Mouse (Mus musculus) bone marrow macrophage, adult 2 months (primary cell): ENCODE results near the gene Slc4a1ap. TPM values are rescaled to one million over a fixed set of nuclear protein-coding genes. Genes with fewer than 3 reads are reported as not detected.

ENCODE experiments used
- H3K27ac ChIP-seq: 2 replicates; pipeline ENCODE4 v1.5.1; 2012; ENCODE audit warnings: low read depth, low read length; ENCODE audit not compliant: insufficient read depth
- H3K4me1 ChIP-seq: 2 replicates; pipeline ENCODE4 v1.6.1; 2012; ENCODE audit warnings: low read length; ENCODE audit not compliant: control insufficient read depth, insufficient read depth
- H3K4me3 ChIP-seq: 2 replicates; pipeline ENCODE4 v1.5.1; 2012; ENCODE audit warnings: mild to moderate bottlenecking, low read length, moderate library complexity; ENCODE audit not compliant: insufficient read depth
- CTCF ChIP-seq: IDR thresholded peaks from 2 replicates; pipeline ENCODE4 v1.5.1; 2012; ENCODE audit warnings: low read depth, mild to moderate bottlenecking, low read length, moderate library complexity
- POLR2A ChIP-seq: IDR thresholded peaks from 2 replicates; pipeline ENCODE4 v1.6.1; 2012; ENCODE audit warnings: mild to moderate bottlenecking, low read depth, low read length, borderline replicate concordance
- polyA plus RNA-seq: library from polyadenylated mRNA; stranded (reverse); fragments of >200 nt; gene quantifications from 2 replicates; pipeline ENCODE4 v1.2.4, GENCODE M21; 2012; ENCODE audit not compliant: missing spikeins, insufficient read depth, insufficient read length

The Slc4a1ap gene
- polyA plus RNA-seq, 1 experiment, result 37.2 TPM

DNA sequence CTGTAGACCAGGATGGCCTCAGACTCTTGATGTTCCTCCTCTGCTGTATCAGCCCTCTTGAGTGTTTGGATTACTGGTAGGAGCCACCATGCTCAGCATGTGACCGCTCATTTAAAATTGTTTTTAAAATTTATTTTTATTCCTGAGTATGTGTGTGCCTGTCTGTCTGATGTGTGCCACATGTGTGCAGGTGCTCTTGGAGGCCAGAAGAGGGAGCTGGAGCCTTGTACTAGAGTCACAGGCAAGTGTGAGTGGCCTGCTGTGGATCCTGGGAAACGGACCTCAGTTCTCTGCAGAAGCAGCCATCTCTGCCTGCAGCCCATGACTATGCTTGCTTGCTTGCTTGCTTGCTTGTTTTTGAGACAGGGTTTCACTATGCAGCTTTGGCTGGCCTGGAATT lies 72.4 kb downstream of the Slc4a1ap start:
- Histone ChIP-seq H3K4me1 (peaks cover 25% of the 10 kb centered on the region), H3K4me3 (no peak overlapping the region), H3K27ac (no peak overlapping the region)
- TF ChIP-seq CTCF, result no peak
- TF ChIP-seq POLR2A, result no peak

- Histone ChIP-seq H3K27ac (no peak overlapping the region), H3K4me3 (no peak overlapping the region), H3K4me1 (peaks cover 36% of the 10 kb centered on the region)
- TF ChIP-seq POLR2A, result no peak
- no peak for TF ChIP-seq CTCF
These were observed 74.4 kb downstream of the Slc4a1ap start for GRCm38 (mm10) chr5:31601162-31601722.

GRCm38 (mm10) chr5:31602377-31602776 lies 75.6 kb downstream of the Slc4a1ap start:
- peaks cover 32% of the 10 kb centered on the region for H3K4me1 ChIP-seq
- no peak for TF ChIP-seq CTCF
- no peak for TF ChIP-seq POLR2A
- H3K27ac ChIP-seq, result peak overlapping the region; percentile 63
- H3K4me3 ChIP-seq, result no peak overlapping the region

DNA sequence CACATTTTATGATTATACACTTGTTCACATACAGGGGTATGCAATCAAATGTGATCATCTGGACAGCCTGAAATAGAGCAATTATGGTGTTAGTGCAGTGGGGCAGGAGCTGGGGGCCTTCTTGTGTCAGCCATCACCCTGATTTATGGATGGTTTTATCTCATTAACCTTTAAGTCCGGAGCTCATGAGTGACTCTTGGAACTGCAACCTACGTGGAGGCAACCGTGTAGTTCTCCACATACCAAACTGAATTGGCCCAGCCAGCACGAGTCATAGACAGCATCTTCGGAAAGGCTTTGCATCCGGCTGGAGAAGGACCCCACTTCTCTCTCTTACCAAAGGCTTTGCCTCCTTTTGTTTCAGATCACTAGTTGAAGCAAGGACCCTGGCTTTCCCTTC lies 77.0 kb downstream of the Slc4a1ap start:
- no peak overlapping the region for H3K4me3 ChIP-seq
- peaks cover 32% of the 10 kb centered on the region for H3K4me1 ChIP-seq
- TF ChIP-seq POLR2A (no peak), CTCF (no peak)

DNA sequence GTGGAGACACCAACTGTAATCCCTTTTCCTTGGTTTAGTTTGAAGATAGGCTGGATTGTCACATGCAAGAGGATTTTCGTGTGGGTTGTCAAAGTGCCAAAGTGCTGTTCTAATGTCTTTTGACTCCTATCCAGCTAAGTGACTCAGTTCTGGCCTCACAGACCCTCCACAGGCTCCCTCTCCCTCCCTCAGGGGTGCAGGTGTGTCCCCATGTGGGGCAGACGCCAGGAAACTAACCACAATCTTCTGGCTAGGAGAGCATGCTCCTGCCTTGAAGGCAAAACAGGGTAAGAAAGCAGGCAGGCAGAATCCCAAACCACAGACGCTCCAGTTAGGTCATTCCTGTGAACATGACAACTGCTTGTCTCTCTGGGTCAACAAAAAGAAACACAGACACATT lies 79.4 kb downstream of the Slc4a1ap start:
- no peak for TF ChIP-seq POLR2A
- Histone ChIP-seq H3K4me1 (peaks cover 42% of the 10 kb centered on the region), H3K4me3 (no peak overlapping the region), H3K27ac (no peak overlapping the region)

More for the DNA sequence above, 77.0 kb downstream of the Slc4a1ap start:
- H3K27ac ChIP-seq, result no peak overlapping the region

Other genes starting within 250 kb of the Slc4a1ap start
- gene Ift172, start 235.9 kb upstream of the Slc4a1ap start, polyA plus RNA-seq, result 36.9 and 45.0 TPM in 2 replicates
- gene Fndc4, start 230.9 kb upstream of the Slc4a1ap start, polyA plus RNA-seq, result not detected in 2 replicates
- gene Gckr, start 229.6 kb upstream of the Slc4a1ap start, polyA plus RNA-seq, result not detected in 2 replicates
- 24.8 and 34.2 TPM in 2 replicates for gene Zfp512, start 74.6 kb upstream of the Slc4a1ap start, polyA plus RNA-seq
- not detected in 2 replicates for gene 4930548H24Rik, start 41.3 kb upstream of the Slc4a1ap start, polyA plus RNA-seq
- 13.8 and 17.3 TPM in 2 replicates for gene Gpn1, start 32.3 kb upstream of the Slc4a1ap start, polyA plus RNA-seq
- gene Supt7l, start 812 bp downstream of the Slc4a1ap start, polyA plus RNA-seq, result 16.2 and 17.9 TPM in 2 replicates
- 131 and 193 TPM in 2 replicates for gene Mrpl33, start 69.9 kb downstream of the Slc4a1ap start, polyA plus RNA-seq
- 12.3 and 12.4 TPM in 2 replicates for gene Rbks, start 170.6 kb downstream of the Slc4a1ap start, polyA plus RNA-seq
- 64.1 and 69.4 TPM in 2 replicates for gene Babam2, start 170.7 kb downstream of the Slc4a1ap start, polyA plus RNA-seq